Mouse (Mus musculus) spleen, adult 2 months (tissue): Measurements from ENCODE around the gene Tubb2a.

Experiments
- CTCF ChIP-seq: fragments of 200-500 bp; IDR thresholded peaks from 2 replicates; pipeline ENCODE4 v1.5.1; 2011; ENCODE audit warnings: mild to moderate bottlenecking, inconsistent platforms; ENCODE audit not compliant: insufficient read depth, insufficient read length, insufficient replicate concordance; ENCODE audit errors: extremely low read depth
- POLR2A ChIP-seq: fragments of 200-500 bp; IDR thresholded peaks from 2 replicates; pipeline ENCODE4 v1.6.1; 2011; ENCODE audit warnings: low read depth, low read length, inconsistent platforms

DNA sequence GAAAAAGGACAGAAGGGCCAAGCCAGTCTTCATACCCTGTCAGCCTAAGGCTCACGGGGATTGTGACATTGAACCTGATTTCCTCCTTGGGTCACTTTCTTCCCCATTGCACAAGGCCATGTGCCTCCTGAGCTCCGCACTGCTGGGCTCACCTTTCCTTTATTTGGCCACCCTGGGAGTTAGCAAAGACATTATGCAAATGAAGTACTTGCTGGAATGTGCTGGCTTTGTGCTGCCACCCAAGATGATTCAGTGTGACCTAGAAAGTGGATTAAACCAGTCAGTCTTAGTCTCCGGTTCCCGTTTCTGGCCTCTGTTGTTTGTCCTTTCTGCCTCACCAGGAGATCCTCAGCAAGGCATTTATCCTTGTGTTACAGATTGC, 31.9 kb upstream of the Tubb2a start:
- TF ChIP-seq CTCF (no peak), POLR2A (no peak)
